Mouse (Mus musculus): ENCODE data around the gene Serpinf2.
"Not testable (repeated sequence)": the region's sequence is repeated elsewhere in the genome, so short reads cannot be mapped to it uniquely, and the experiment has no call there.

Serpinf2 gene

GRCm38 (mm10) chr11:75459141-75459711, 19.8 kb upstream of the Serpinf2 start:
- DNase-seq (ENCODE audit: low spot score in 2 of 2): no peak

- DNase-seq (ENCODE audit: low spot score in 2 of 2): no peak
Measured at GRCm38 (mm10) chr11:75458628-75459041, 19.2 kb upstream of the Serpinf2 start.

GRCm38 (mm10) chr11:75458169-75458568, 18.8 kb upstream of the Serpinf2 start:
- DNase-seq (ENCODE audit: low spot score in 2 of 2): no peak

- DNase-seq (ENCODE audit: low spot score in 2 of 2): no peak
Measured at GRCm38 (mm10) chr11:75456440-75456871, 17.1 kb upstream of the Serpinf2 start.

- DNase-seq (ENCODE audit: low spot score in 2 of 2): not testable (repeated sequence)
Measured at GRCm38 (mm10) chr11:75455971-75456370, 16.6 kb upstream of the Serpinf2 start.

- no peak for DNase-seq (ENCODE audit: low spot score in 2 of 2)
Measured at GRCm38 (mm10) chr11:75455041-75455736, 15.8 kb upstream of the Serpinf2 start.

- peak; percentile 82 for DNase-seq (ENCODE audit: low spot score in 2 of 2)
Measured at GRCm38 (mm10) chr11:75453991-75454930, 14.9 kb upstream of the Serpinf2 start, which contains the start of gene Wdr81. Wdr81 (minus strand) TSS chr11:75454717.

GRCm38 (mm10) chr11:75452812-75453557, 13.6 kb upstream of the Serpinf2 start:
- no peak for DNase-seq (ENCODE audit: low spot score in 2 of 2)

- DNase-seq (ENCODE audit: low spot score in 2 of 2): no peak
Measured at GRCm38 (mm10) chr11:75452081-75452480, 12.7 kb upstream of the Serpinf2 start.

GRCm38 (mm10) chr11:75450936-75451335, 11.5 kb upstream of the Serpinf2 start:
- no peak for DNase-seq (ENCODE audit: low spot score in 2 of 2)

GRCm38 (mm10) chr11:75450304-75450908, 11.0 kb upstream of the Serpinf2 start:
- DNase-seq (ENCODE audit: low spot score in 2 of 2): no peak

- no peak for DNase-seq (ENCODE audit: low spot score in 2 of 2)
Measured at GRCm38 (mm10) chr11:75449695-75450094, 10.3 kb upstream of the Serpinf2 start.

- DNase-seq (ENCODE audit: low spot score in 2 of 2): no peak
Measured at GRCm38 (mm10) chr11:75448575-75448974, 9.2 kb upstream of the Serpinf2 start.

- no peak for DNase-seq (ENCODE audit: low spot score in 2 of 2)
Measured at GRCm38 (mm10) chr11:75443711-75444110, 4.3 kb upstream of the Serpinf2 start.

GRCm38 (mm10) chr11:75441601-75442000, 2.2 kb upstream of the Serpinf2 start:
- no peak for DNase-seq (ENCODE audit: low spot score in 2 of 2)

GRCm38 (mm10) chr11:75441034-75441433, 1.6 kb upstream of the Serpinf2 start:
- DNase-seq (ENCODE audit: low spot score in 2 of 2): no peak

GRCm38 (mm10) chr11:75439951-75440350, 560 bp upstream of the Serpinf2 start:
- DNase-seq (ENCODE audit: low spot score in 2 of 2): no peak

- DNase-seq (ENCODE audit: low spot score in 2 of 2): no peak
Measured at GRCm38 (mm10) chr11:75438804-75439203, 587 bp downstream of the Serpinf2 start.

GRCm38 (mm10) chr11:75438194-75438593, 1.2 kb downstream of the Serpinf2 start:
- no peak for DNase-seq (ENCODE audit: low spot score in 2 of 2)

- DNase-seq (ENCODE audit: low spot score in 2 of 2): no peak
Measured at GRCm38 (mm10) chr11:75434138-75434537, 5.3 kb downstream of the Serpinf2 start.

GRCm38 (mm10) chr11:75431307-75431706, 8.1 kb downstream of the Serpinf2 start:
- DNase-seq (ENCODE audit: low spot score in 2 of 2): peak; percentile 55 to 81

Data from frontal cortex, postnatal 14 days (tissue).